Mouse (Mus musculus) heart, postnatal 0 days (tissue): ENCODE results near the gene Map4k4. TPM values are rescaled to one million over a fixed set of nuclear protein-coding genes. Genes with fewer than 3 reads are reported as not detected.

Experiments used
- ATAC-seq: fragments of 200-750 bp; cut with Nextera tagmentation; 2 replicates; pipeline ENCODE4 v1.8.0; 2017; ENCODE audit warnings: low read depth, moderate number of reproducible peaks, moderate library complexity; ENCODE audit not compliant: insufficient read depth
- DNase-seq: peaks from one replicate; pipeline ENCODE4 v3.0.0-alpha.2; 2016; ENCODE audit warnings: low spot score
- H3K27ac ChIP-seq: fragments of 300-500 bp; sonication (generic); 2 replicates; pipeline ENCODE4 v1.5.1; 2014; ENCODE audit warnings: low read depth, mild to moderate bottlenecking
- H3K27me3 ChIP-seq: fragments of 300-500 bp; sonication (generic); 2 replicates; pipeline ENCODE4 v1.6.1; 2014; ENCODE audit warnings: low read length, mixed read lengths; ENCODE audit not compliant: control insufficient read depth, insufficient read depth
- H3K36me3 ChIP-seq: fragments of 300-500 bp; sonication (generic); replicated peaks from 2 replicates; pipeline ENCODE4 v1.6.1; 2014; ENCODE audit warnings: low read length, mixed read lengths; ENCODE audit not compliant: control insufficient read depth, insufficient read depth
- H3K4me1 ChIP-seq: fragments of 300-500 bp; sonication (generic); 2 replicates; pipeline ENCODE4 v1.6.1; 2014; ENCODE audit warnings: antibody characterized with exemption; ENCODE audit not compliant: control insufficient read depth, insufficient read depth
- H3K4me2 ChIP-seq: fragments of 300-500 bp; sonication (generic); 2 replicates; pipeline ENCODE4 v1.6.1; 2014; ENCODE audit warnings: low read depth, mild to moderate bottlenecking, low read length, moderate library complexity
- H3K4me3 ChIP-seq: fragments of 300-500 bp; sonication (generic); 2 replicates; pipeline ENCODE4 v1.5.1; 2014; ENCODE audit warnings: low read depth, low read length
- H3K9ac ChIP-seq: fragments of 300-500 bp; sonication (generic); replicated peaks from 2 replicates; pipeline ENCODE4 v1.6.1; 2014; ENCODE audit warnings: low read depth, low read length, mixed read lengths
- H3K9me3 ChIP-seq: fragments of 300-500 bp; sonication (generic); replicated peaks from 2 replicates; pipeline ENCODE4 v1.6.1; 2016; ENCODE audit warnings: low read length; ENCODE audit not compliant: control insufficient read depth
- CTCF ChIP-seq: IDR thresholded peaks from 2 replicates; pipeline ENCODE4 v1.5.1; 2016; ENCODE audit warnings: antibody characterized with exemption, control low read depth, low read depth
- EP300 ChIP-seq: IDR thresholded peaks from 2 replicates; pipeline ENCODE4 v1.6.1; 2016; ENCODE audit warnings: antibody characterized with exemption, low read depth
- WGBS: fragments of 180-500 bp; shearing (Covaris S2); extraction: QIAGEN DNeasy Blood & Tissue Kit; methylation state at CpG from one replicate; pipeline ENCODE4 v1.1.7; 2014; 5-methylcytosine and 5-hydroxymethylcytosine counted together
- polyA plus RNA-seq: library from polyadenylated mRNA; unstranded; fragments of >200 nt; fragmentation: Nextera tagmentation; extraction: Ambion mirVana; gene quantifications from 2 replicates; pipeline ENCODE4 v1.2.1, GENCODE M21; 2015
- total RNA-seq: library from RNA; depleted of rRNA; stranded (reverse); fragments of >200 nt; gene quantifications from 2 replicates; pipeline ENCODE4 v1.2.3, GENCODE M21; 2014; ENCODE audit warnings: low replicate concordance

The Map4k4 gene
- total and polyA plus RNA-seq, 2 experiments from 2014 or later = 17.4 to 129 TPM

DNA sequence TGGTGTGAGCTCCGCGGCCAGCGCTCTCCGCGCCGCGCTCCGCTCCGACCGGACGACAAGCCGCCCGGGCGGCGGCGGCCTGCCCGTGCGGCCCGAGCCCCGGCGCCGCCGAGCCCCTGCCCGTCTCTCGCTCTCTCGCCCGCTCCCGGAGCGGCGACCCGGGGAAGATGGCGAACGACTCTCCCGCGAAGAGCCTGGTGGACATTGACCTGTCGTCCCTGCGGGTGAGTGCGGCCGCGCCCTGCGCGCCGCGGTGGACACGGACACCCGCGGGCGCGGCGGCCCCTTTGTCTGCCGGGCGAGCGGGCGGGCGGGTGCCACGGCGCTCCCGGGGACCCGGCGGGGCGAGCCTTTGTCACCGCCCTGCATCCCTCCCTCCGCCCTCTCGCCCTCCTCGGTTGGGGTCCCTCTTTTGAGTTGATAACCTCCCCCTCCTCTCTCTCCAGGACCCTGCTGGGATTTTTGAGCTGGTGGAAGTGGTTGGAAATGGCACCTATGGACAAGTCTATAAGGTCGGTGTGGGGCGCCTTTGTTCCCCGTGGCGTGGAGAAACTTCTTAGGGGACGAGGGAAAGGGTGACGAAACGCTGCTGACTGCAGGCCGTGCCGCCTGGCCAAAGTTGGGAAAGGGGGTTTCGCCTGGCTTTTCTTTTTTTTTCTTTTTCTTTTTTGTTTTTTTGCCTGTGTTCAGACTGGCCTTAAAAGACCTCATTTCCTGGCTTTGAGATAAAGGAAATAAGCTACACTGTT is 524 bp downstream of the Map4k4 start:
- DNase-seq (peak; percentile 51), ATAC-seq (peak; percentile 30)
- Histone ChIP-seq H3K9ac (peak overlapping the region; percentile 97), H3K36me3 (no peaks in the 10 kb centered on the region), H3K4me3 (peak overlapping the region; percentile 84), H3K27ac (peak overlapping the region; percentile 97), H3K4me2 (peak overlapping the region; percentile 79), H3K9me3 (no peaks in the 10 kb centered on the region), H3K27me3 (no peaks in the 10 kb centered on the region), H3K4me1 (peaks cover 31% of the 10 kb centered on the region)
- 1% methylated on average over 55 of the region's 75 CpGs for WGBS
- TF ChIP-seq EP300 (no peak), CTCF (no peak)

GRCm38 (mm10) chr1:39901851-39902703 is 1.4 kb downstream of the Map4k4 start:
- no peak for TF ChIP-seq CTCF
- TF ChIP-seq EP300 = no peak
- no peaks in the 10 kb centered on the region for H3K27me3 ChIP-seq
- DNase-seq = peak; percentile 78
- H3K27ac ChIP-seq = peak overlapping the region; percentile 97
- peak overlapping the region; percentile 84 for H3K4me3 ChIP-seq
- WGBS = 1% methylated on average over 26 of the region's 26 CpGs
- H3K36me3 ChIP-seq = no peaks in the 10 kb centered on the region
- no peaks in the 10 kb centered on the region for H3K9me3 ChIP-seq
- H3K4me2 ChIP-seq = peak overlapping the region; percentile 79
- ATAC-seq = peak; percentile 40
- peak overlapping the region; percentile 97 for H3K9ac ChIP-seq
- H3K4me1 ChIP-seq = peaks cover 38% of the 10 kb centered on the region

DNA sequence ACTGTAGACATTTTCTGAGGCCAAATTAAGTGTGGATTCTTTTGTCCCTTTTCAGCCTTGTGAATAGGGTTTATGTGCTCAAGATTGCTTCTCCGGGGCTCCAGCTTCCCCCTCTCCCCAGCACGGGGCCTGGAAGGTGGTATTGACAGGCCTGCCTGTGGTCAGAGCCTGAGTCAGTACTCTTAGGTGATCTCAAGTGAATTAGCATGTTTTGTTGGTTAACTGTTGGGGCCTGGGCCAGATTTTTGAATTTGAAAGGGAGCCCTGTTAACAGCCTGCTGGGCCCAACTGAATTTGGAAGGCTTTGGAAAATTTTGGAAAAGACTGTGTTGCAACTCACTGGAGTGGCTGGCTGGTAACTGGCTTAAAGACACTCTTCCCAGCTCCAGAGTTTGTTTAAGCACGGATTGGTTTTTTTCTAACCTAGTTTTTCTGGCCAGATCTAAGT is 2.0 kb downstream of the Map4k4 start:
- H3K4me2 ChIP-seq = peak overlapping the region; percentile 79
- H3K27ac ChIP-seq = peak overlapping the region; percentile 97
- DNase-seq (peak; percentile 62), ATAC-seq (no peak)
- H3K4me3 ChIP-seq = peak overlapping the region; percentile 84
- TF ChIP-seq EP300 = 0 out of 2 replicates have a peak, but pooled peaks have one; percentile 27
- no peak for TF ChIP-seq CTCF
- H3K9ac ChIP-seq = peak overlapping the region; percentile 97
- peaks cover 44% of the 10 kb centered on the region for H3K4me1 ChIP-seq
- H3K9me3 ChIP-seq = no peaks in the 10 kb centered on the region
- no peaks in the 10 kb centered on the region for H3K36me3 ChIP-seq
- WGBS = 4% methylated on average over 3 of the region's 3 CpGs
- no peaks in the 10 kb centered on the region for H3K27me3 ChIP-seq

- Histone ChIP-seq H3K27me3 (no peaks in the 10 kb centered on the region), H3K4me3 (no peak overlapping the region), H3K27ac (no peak overlapping the region), H3K4me2 (no peak overlapping the region), H3K9ac (no peak overlapping the region), H3K9me3 (no peaks in the 10 kb centered on the region), H3K4me1 (peaks cover 53% of the 10 kb centered on the region), H3K36me3 (no peaks in the 10 kb centered on the region)
- no peak for TF ChIP-seq EP300
- no peak for TF ChIP-seq CTCF
- DNase-seq (no peak), ATAC-seq (no peak)
- 78% methylated on average over 3 of the region's 3 CpGs for WGBS
Observed at GRCm38 (mm10) chr1:39904720-39905119, 4.0 kb downstream of the Map4k4 start.

GRCm38 (mm10) chr1:39906921-39907320 is 6.2 kb downstream of the Map4k4 start:
- Histone ChIP-seq H3K4me1 (peaks cover 54% of the 10 kb centered on the region), H3K36me3 (peaks cover 5% of the 10 kb centered on the region), H3K27ac (0 out of 2 replicates have a peak overlapping the region, but pooled peaks have one; percentile 15), H3K9ac (peak overlapping the region; percentile 26; the same call in 1 of the 2 replicates), H3K9me3 (no peaks in the 10 kb centered on the region), H3K4me3 (no peak overlapping the region), H3K4me2 (no peak overlapping the region), H3K27me3 (no peaks in the 10 kb centered on the region)
- WGBS = 51% methylated on average over 11 of the region's 11 CpGs
- DNase-seq (no peak), ATAC-seq (no peak)
- TF ChIP-seq CTCF = no peak
- no peak for TF ChIP-seq EP300
